Mouse (Mus musculus): ENCODE results near the gene Olfr171. TPM values are rescaled to one million over a fixed set of nuclear protein-coding genes. Genes with fewer than 3 reads are reported as not detected.
A peak's percentile ranks its signal among the peaks of the same experiment; 100 is the strongest.
"Not testable (repeated sequence)": the region's sequence is repeated elsewhere in the genome, so short reads cannot be mapped to it uniquely, and the experiment has no call there.

Olfr171 gene
- polyA plus RNA-seq (2014; fragmentation: Nextera tagmentation; extraction: Ambion mirVana): not detected in 2 replicates

- WGBS: 79% methylated on average over 1 of the region's 1 CpGs
- Histone ChIP-seq H3K27ac (ENCODE audit: low read depth, low read length) (no peak within 1 kb of the TSS), H3K4me3 (ENCODE audit: low read depth, low read length) (no peak within 1 kb of the TSS), H3K9ac (ENCODE audit: low read length) (no peak within 1 kb of the TSS), H3K4me2 (ENCODE audit: low read length) (no peak within 1 kb of the TSS), H3K36me3 (ENCODE audit: control insufficient read depth, insufficient read depth, low read length) (no peaks in the 10 kb centered on the region), H3K9me3 (replicated peaks; ENCODE audit: control insufficient read depth, low read length) (0 out of 2 replicates have a peak, but pooled peaks cover 4% of the 10 kb centered on the region), H3K27me3 (replicated peaks; ENCODE audit: control insufficient read depth, insufficient read depth, low read length) (no peaks in the 10 kb centered on the region), H3K4me1 (ENCODE audit: control insufficient read depth, insufficient read depth, low read length) (no peaks in the 10 kb centered on the region)
- ATAC-seq: no peak
- no peak for DNase-seq (ENCODE audit: low spot score)
Measured at GRCm38 (mm10) chr16:19629816-19630215, at the start of gene Olfr171. TSS of gene Olfr171 (minus strand) at chr16:19629916.

DNA sequence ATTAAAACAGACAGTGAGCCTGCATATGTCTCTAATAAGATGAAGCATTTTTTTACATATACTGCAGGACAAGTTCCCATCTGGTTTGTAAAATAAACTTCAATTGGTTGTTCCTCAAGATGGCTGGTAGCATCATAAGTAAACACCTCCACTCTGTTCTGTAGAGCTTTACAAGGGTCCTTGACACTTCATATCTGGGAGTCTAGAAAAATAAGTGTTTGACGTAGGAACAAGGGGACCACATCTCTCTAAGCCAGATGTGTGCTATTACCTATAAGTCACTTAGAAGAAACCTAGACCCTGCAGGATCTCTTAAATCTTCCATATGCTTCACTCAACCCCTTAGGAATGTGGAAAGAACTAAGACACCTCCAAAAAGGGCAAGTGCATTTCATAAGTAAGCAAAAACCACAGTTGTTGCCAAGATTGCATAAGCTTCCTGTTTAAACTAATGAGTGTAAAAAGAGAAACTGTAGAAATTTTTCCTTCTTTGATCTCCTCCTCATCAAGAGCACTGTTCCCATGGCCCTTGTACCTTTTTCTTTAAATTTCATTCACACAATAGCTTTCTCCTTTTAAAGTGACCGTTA is 41.1 kb upstream of the Olfr171 start:
- 89% methylated on average over 2 of the region's 2 CpGs for WGBS
- H3K9ac ChIP-seq (ENCODE audit: low read length): no peak overlapping the region
- no peaks in the 10 kb centered on the region for H3K4me1 ChIP-seq (ENCODE audit: control insufficient read depth, insufficient read depth, low read length)
- H3K27me3 ChIP-seq (replicated peaks; ENCODE audit: control insufficient read depth, insufficient read depth, low read length): no peaks in the 10 kb centered on the region
- H3K9me3 ChIP-seq (replicated peaks; ENCODE audit: control insufficient read depth, low read length): no peaks in the 10 kb centered on the region
- ATAC-seq (no peak), DNase-seq (ENCODE audit: low spot score) (no peak)
- H3K4me3 ChIP-seq (ENCODE audit: low read depth, low read length): no peak overlapping the region
- H3K4me2 ChIP-seq (ENCODE audit: low read length): no peak overlapping the region
- no peak overlapping the region for H3K27ac ChIP-seq (ENCODE audit: low read depth, low read length)
- H3K36me3 ChIP-seq (ENCODE audit: control insufficient read depth, insufficient read depth, low read length): no peaks in the 10 kb centered on the region

- H3K27me3 ChIP-seq (replicated peaks; ENCODE audit: control insufficient read depth, insufficient read depth, low read length): no peaks in the 10 kb centered on the region
- no peak overlapping the region for H3K4me2 ChIP-seq (ENCODE audit: low read length)
- no peak overlapping the region for H3K4me3 ChIP-seq (ENCODE audit: low read depth, low read length)
- H3K9me3 ChIP-seq (replicated peaks; ENCODE audit: control insufficient read depth, low read length): no peaks in the 10 kb centered on the region
- ATAC-seq (no peak), DNase-seq (ENCODE audit: low spot score) (peak; percentile 15)
- H3K4me1 ChIP-seq (ENCODE audit: control insufficient read depth, insufficient read depth, low read length): no peaks in the 10 kb centered on the region
- no peaks in the 10 kb centered on the region for H3K36me3 ChIP-seq (ENCODE audit: control insufficient read depth, insufficient read depth, low read length)
- WGBS: 63% methylated on average over 1 of the region's 1 CpGs
- no peak overlapping the region for H3K9ac ChIP-seq (ENCODE audit: low read length)
- H3K27ac ChIP-seq (ENCODE audit: low read depth, low read length): no peak overlapping the region
Measured at GRCm38 (mm10) chr16:19666312-19666711, 36.6 kb upstream of the Olfr171 start.

GRCm38 (mm10) chr16:19611782-19612181 is 17.9 kb downstream of the Olfr171 start, which contains the start of gene Olfr170:
TSS of gene Olfr170 (minus strand) at chr16:19611882.
- H3K27me3 ChIP-seq (replicated peaks; ENCODE audit: control insufficient read depth, insufficient read depth, low read length); H3K27ac ChIP-seq (ENCODE audit: low read depth, low read length); H3K9me3 ChIP-seq (replicated peaks; ENCODE audit: control insufficient read depth, low read length); H3K9ac ChIP-seq (ENCODE audit: low read length); ATAC-seq; H3K4me1 ChIP-seq (ENCODE audit: control insufficient read depth, insufficient read depth, low read length); H3K4me2 ChIP-seq (ENCODE audit: low read length); H3K4me3 ChIP-seq (ENCODE audit: low read depth, low read length); H3K36me3 ChIP-seq (ENCODE audit: control insufficient read depth, insufficient read depth, low read length); DNase-seq (ENCODE audit: low spot score): not testable (repeated sequence)
- 97% methylated on average over 2 of the region's 2 CpGs for WGBS

DNA sequence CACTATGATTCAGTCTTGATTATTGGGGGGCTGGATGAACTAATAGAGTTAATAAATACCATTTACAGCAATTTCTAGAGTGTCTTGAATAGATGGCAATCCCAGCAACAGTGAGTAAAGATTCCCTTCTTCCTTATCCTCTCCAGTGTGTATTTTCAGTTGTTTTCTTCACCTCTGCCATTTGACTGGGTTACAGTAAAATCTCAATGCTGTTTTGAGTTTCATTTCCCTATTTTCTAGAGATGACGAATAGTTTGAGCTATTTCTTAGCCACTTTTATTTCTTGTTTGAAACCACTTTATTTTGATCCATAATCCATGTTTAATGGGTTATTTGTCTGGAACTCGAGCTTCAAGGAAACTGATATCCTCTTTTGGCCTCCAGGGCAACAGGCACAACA is 26.6 kb downstream of the Olfr171 start:
- ATAC-seq: no peak
- DNase-seq (ENCODE audit: low spot score): no peak
- H3K36me3 ChIP-seq (ENCODE audit: control insufficient read depth, insufficient read depth, low read length): no peaks in the 10 kb centered on the region
- no peaks in the 10 kb centered on the region for H3K9me3 ChIP-seq (replicated peaks; ENCODE audit: control insufficient read depth, low read length)
- no peaks in the 10 kb centered on the region for H3K4me1 ChIP-seq (ENCODE audit: control insufficient read depth, insufficient read depth, low read length)
- H3K27ac ChIP-seq (ENCODE audit: low read depth, low read length): no peak overlapping the region
- no peak overlapping the region for H3K4me3 ChIP-seq (ENCODE audit: low read depth, low read length)
- no peak overlapping the region for H3K4me2 ChIP-seq (ENCODE audit: low read length)
- no peak overlapping the region for H3K9ac ChIP-seq (ENCODE audit: low read length)
- 57% methylated on average over 2 of the region's 2 CpGs for WGBS
- H3K27me3 ChIP-seq (replicated peaks; ENCODE audit: control insufficient read depth, insufficient read depth, low read length): no peaks in the 10 kb centered on the region

Other genes with a start within 250 kb of the Olfr171 start
- not detected in 2 replicates for gene Olfr165, start 206.8 kb downstream of the Olfr171 start, polyA plus RNA-seq (2014; fragmentation: Nextera tagmentation; extraction: Ambion mirVana)
- not detected in 2 replicates for gene Olfr166, start 146.2 kb downstream of the Olfr171 start, polyA plus RNA-seq (2014; fragmentation: Nextera tagmentation; extraction: Ambion mirVana)
- not detected in 2 replicates for gene Olfr167, start 107.7 kb downstream of the Olfr171 start, polyA plus RNA-seq (2014; fragmentation: Nextera tagmentation; extraction: Ambion mirVana)
- not detected in 2 replicates for gene Olfr168, start 94.4 kb downstream of the Olfr171 start, polyA plus RNA-seq (2014; fragmentation: Nextera tagmentation; extraction: Ambion mirVana)
- not detected in 2 replicates for gene Olfr169, start 58.1 kb downstream of the Olfr171 start, polyA plus RNA-seq (2014; fragmentation: Nextera tagmentation; extraction: Ambion mirVana)
- gene Olfr170, start 18.0 kb downstream of the Olfr171 start, polyA plus RNA-seq (2014; fragmentation: Nextera tagmentation; extraction: Ambion mirVana): not detected in 2 replicates
- not detected in 2 replicates for gene Lamp3, start 76.5 kb upstream of the Olfr171 start, polyA plus RNA-seq (2014; fragmentation: Nextera tagmentation; extraction: Ambion mirVana)
- gene B3gnt5, start 130.3 kb upstream of the Olfr171 start, polyA plus RNA-seq (2014; fragmentation: Nextera tagmentation; extraction: Ambion mirVana): 61.0 and 67.3 TPM in 2 replicates